Mouse (Mus musculus): ENCODE data around the gene Cda.

DNA sequence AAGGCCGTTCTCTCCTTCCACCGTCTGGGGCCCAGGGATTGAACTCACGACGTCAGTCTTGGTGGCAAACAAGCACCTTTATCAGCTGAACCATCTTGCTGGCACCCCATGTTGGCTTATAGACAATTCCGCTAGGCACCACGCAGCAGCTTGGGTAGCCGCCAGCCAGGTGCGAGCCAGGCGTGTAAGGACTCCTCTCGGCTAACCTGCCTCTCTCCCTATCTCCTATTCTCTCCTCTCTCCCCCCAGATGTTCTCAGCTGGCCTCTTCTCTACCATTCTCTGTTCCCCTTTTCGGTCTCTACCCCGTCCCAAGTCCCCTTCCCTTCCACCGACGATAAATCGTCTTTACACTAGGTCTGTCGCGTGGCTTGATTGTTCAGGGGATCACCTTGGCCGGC lies 64.0 kb downstream of the Cda start:
- TF ChIP-seq CTCF (IDR thresholded peaks at IDR 0.05; ENCODE audit: extremely low read depth, insufficient read depth, low read length) (no peak), POLR2A (IDR thresholded peaks at IDR 0.05; ENCODE audit: extremely low read depth, insufficient read depth, low read length) (no peak)
